Mouse (Mus musculus): Measurements from ENCODE around the gene Zfp326.

Gene Zfp326

DNA sequence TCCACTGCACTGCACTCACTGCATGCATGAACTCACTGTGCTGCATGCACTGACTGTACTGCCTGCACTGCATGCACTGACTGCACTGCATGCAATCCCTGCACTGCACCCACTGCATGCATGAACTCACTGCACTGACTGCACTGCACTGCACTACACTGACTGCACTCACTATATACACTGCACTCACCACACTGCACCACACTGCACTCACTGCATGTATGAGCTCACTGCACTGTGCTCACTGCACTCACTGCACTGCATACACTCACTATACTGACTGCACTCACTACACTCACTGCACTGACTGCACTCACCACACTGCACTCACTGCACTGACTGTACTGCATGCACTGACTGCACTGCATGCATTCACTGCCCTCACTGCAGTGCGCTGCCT, 56.0 kb downstream of the Zfp326 start:
- CTCF ChIA-PET, result no interaction called here

DNA sequence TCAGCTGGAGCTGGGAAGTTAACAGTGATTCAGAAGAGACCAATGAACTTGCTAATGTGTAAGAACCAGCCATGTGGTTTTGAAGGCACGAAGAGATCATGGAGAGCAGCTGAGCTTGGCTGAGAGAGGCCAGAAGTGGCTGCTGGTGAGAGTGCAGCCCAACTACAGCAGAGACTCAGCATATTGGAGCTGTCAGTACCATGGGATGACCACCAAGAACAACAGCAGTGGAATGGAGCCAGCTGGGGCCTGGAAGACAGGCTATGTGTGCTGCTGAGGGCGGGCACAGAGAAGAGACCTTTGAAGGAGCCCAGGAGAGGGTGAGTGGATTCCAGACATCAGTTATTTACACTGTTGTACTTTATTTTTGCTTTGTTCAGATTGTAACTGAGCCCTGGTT, 65.6 kb downstream of the Zfp326 start:
- CTCF ChIA-PET, result interaction anchor here (0.9 kb wide), 1 partner anchor 74 kb away, joined by 3 read pairs; no protein-coding TSS in a partner anchor
